Mouse (Mus musculus): Measurements from ENCODE around the gene Clec12a.

DNA sequence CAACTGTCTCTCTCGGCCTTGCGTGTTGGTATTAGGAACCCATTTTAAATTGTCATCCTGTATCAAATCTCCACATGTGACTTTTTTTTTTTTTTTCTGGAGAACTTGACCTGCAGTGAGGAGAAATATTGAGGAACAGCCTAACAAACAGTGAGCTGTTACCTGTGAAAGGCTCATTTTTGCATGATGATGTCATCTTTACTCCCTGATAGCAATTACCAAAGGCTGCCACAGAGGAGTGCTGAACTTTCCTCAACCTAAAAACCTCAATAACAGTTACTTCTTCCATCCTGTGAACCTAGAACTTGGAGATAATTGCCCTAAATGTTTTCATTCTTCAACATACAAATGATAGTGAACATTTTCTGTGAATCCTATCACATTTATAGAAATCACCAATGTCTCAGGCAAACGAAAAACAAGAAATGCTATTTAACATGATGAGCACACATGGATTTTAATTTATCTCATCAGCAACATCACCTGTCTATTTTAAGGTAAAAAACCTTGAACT is 27.8 kb upstream of the Clec12a start:
- TF ChIP-seq GATA1 (IDR thresholded peaks at IDR 0.05; ENCODE audit: borderline replicate concordance, low read length) = no peak
- TF ChIP-seq FLI1 (IDR thresholded peaks at IDR 0.05; ENCODE audit: low read length) = no peak
